ENCODE assay signal across 9 mouse cellular contexts in genomic region chr2:142731778-142732092, GRCm38 (mm10).
DNase-seq lines count a peak whose midpoint lies in the region; ATAC-seq lines count a peak whose summit lies in the region.
"Had no signal": no experiment of that assay in that cellular context is flagged by ENCODE, and none has a peak within 500 bp of the region (broad histone marks: within the 10 kb centered on the region; RNA-seq: fewer than 3 reads in every experiment).

No protein-coding gene starts in this region.

- H3K4me3 ChIP-seq in kidney, embryonic 15.5 days (replicated peaks): no peak overlapping the region

- no peaks in the 10 kb centered on the region for H3K4me1 ChIP-seq in kidney, embryonic 15.5 days

- no peaks in the 10 kb centered on the region for H3K36me3 ChIP-seq in kidney, embryonic 15.5 days

- no peak overlapping the region for H3K9ac ChIP-seq in kidney, embryonic 15.5 days

- intact Hi-C loops in heart, postnatal 10 days (cut with DNase I): no loop called here
- intact Hi-C loops in left cerebral cortex, postnatal 4 days (cut with DNase I): no loop called here

- H3K27me3 ChIP-seq in kidney, embryonic 15.5 days: no peaks in the 10 kb centered on the region

- no peak overlapping the region for H3K27ac ChIP-seq in kidney, embryonic 15.5 days
- H3K27ac ChIP-seq: kidney, postnatal 0 days had no signal

- H3K4me2 ChIP-seq in kidney, embryonic 15.5 days: no peak overlapping the region

- peak; percentile 52 for DNase-seq in urinary bladder, postnatal 14 days (ENCODE audit: low spot score)
- DNase-seq in urinary bladder, postnatal 10 days (ENCODE audit: low spot score): no peak
- DNase-seq in fat pad, adult 2 months (ENCODE audit: extremely low read depth, low read depth, low spot score): peak; percentile 80
- DNase-seq in heart, postnatal 10 days: peak; percentile 52 to 65
- DNase-seq in left cerebral cortex, postnatal 4 days: peak; percentile 91
- peak; percentile 81 for DNase-seq in skeletal muscle tissue, adult 2 months (ENCODE audit: low read depth, low spot score)
- DNase-seq in thymus, postnatal 14 days: no peak

- ATAC-seq in kidney, embryonic 15.5 days (replicated peaks; ENCODE audit: low FRiP score): no peak

- H3K9me3 ChIP-seq in kidney, embryonic 15.5 days (replicated peaks): no peaks in the 10 kb centered on the region

- WGBS in kidney, embryonic 15.5 days: 48% methylated on average over 1 of the region's 1 CpGs

Comparison
In these comparisons a context has a peak if more than half of its experiments do, and no peak if none do; other contexts are left out.
1. DNase-seq: peak in urinary bladder, postnatal 14 days (single experiment), fat pad, adult 2 months (single experiment), heart, postnatal 10 days (2 of 2), left cerebral cortex, postnatal 4 days (single experiment) and skeletal muscle tissue, adult 2 months (single experiment); none in urinary bladder, postnatal 10 days (single experiment) and thymus, postnatal 14 days (single experiment).